Mouse (Mus musculus): Measurements from ENCODE around the gene Abr. TPM values are rescaled to one million over a fixed set of nuclear protein-coding genes. Genes with fewer than 3 reads are reported as not detected.

Abr gene
- polyA plus RNA-seq, 1 experiment from 2014 or later: 46.4 TPM

GRCm38 (mm10) chr11:76588632-76589485, 33.3 kb downstream of the Abr start:
- Histone ChIP-seq H3K4me2 (ENCODE audit: low read depth, low read length, severe bottlenecking) (no peak overlapping the region), H3K27ac (ENCODE audit: low read depth, low read length) (no peak overlapping the region), H3K27me3 (ENCODE audit: control insufficient read depth, insufficient read depth, low read length) (no peaks in the 10 kb centered on the region), H3K36me3 (ENCODE audit: control insufficient read depth, insufficient read depth, low read length) (no peaks in the 10 kb centered on the region), H3K9me3 (ENCODE audit: control insufficient read depth, low read length) (no peaks in the 10 kb centered on the region), H3K4me3 (ENCODE audit: low read depth, low read length) (no peak overlapping the region), H3K4me1 (replicated peaks; ENCODE audit: control insufficient read depth, insufficient read depth, low read length) (no peaks in the 10 kb centered on the region), H3K9ac (ENCODE audit: low read length) (no peak overlapping the region)
- WGBS: 77% methylated on average over 10 of the region's 10 CpGs
- DNase-seq (ENCODE audit: low spot score): no peak
- ATAC-seq (replicated peaks; ENCODE audit: low FRiP score): no peak

- ATAC-seq (replicated peaks; ENCODE audit: low FRiP score) (no peak), DNase-seq (ENCODE audit: low spot score) (no peak)
- H3K9ac ChIP-seq (ENCODE audit: low read length): no peak overlapping the region
- H3K27ac ChIP-seq (ENCODE audit: low read depth, low read length): no peak overlapping the region
- no peaks in the 10 kb centered on the region for H3K4me1 ChIP-seq (replicated peaks; ENCODE audit: control insufficient read depth, insufficient read depth, low read length)
- H3K9me3 ChIP-seq (ENCODE audit: control insufficient read depth, low read length): no peaks in the 10 kb centered on the region
- no peak overlapping the region for H3K4me3 ChIP-seq (ENCODE audit: low read depth, low read length)
- no peaks in the 10 kb centered on the region for H3K36me3 ChIP-seq (ENCODE audit: control insufficient read depth, insufficient read depth, low read length)
- 80% methylated on average over 2 of the region's 2 CpGs for WGBS
- H3K27me3 ChIP-seq (ENCODE audit: control insufficient read depth, insufficient read depth, low read length): no peaks in the 10 kb centered on the region
- no peak overlapping the region for H3K4me2 ChIP-seq (ENCODE audit: low read depth, low read length, severe bottlenecking)
These were observed 34.1 kb downstream of the Abr start for GRCm38 (mm10) chr11:76588032-76588431.

- Histone ChIP-seq H3K9ac (ENCODE audit: low read length) (no peak overlapping the region), H3K9me3 (ENCODE audit: control insufficient read depth, low read length) (no peaks in the 10 kb centered on the region), H3K4me3 (ENCODE audit: low read depth, low read length) (no peak overlapping the region), H3K4me2 (ENCODE audit: low read depth, low read length, severe bottlenecking) (no peak overlapping the region), H3K36me3 (ENCODE audit: control insufficient read depth, insufficient read depth, low read length) (no peaks in the 10 kb centered on the region), H3K4me1 (replicated peaks; ENCODE audit: control insufficient read depth, insufficient read depth, low read length) (no peaks in the 10 kb centered on the region), H3K27me3 (ENCODE audit: control insufficient read depth, insufficient read depth, low read length) (no peaks in the 10 kb centered on the region), H3K27ac (ENCODE audit: low read depth, low read length) (no peak overlapping the region)
- DNase-seq (ENCODE audit: low spot score): no peak
- WGBS: 80% methylated on average over 1 of the region's 1 CpGs
- ATAC-seq (replicated peaks; ENCODE audit: low FRiP score): no peak
These were observed 34.8 kb downstream of the Abr start for GRCm38 (mm10) chr11:76587333-76587732.

- Histone ChIP-seq H3K27ac (ENCODE audit: low read depth, low read length) (no peak overlapping the region), H3K36me3 (ENCODE audit: control insufficient read depth, insufficient read depth, low read length) (no peaks in the 10 kb centered on the region), H3K9ac (ENCODE audit: low read length) (no peak overlapping the region), H3K4me1 (replicated peaks; ENCODE audit: control insufficient read depth, insufficient read depth, low read length) (no peaks in the 10 kb centered on the region), H3K9me3 (ENCODE audit: control insufficient read depth, low read length) (no peaks in the 10 kb centered on the region), H3K4me2 (ENCODE audit: low read depth, low read length, severe bottlenecking) (no peak overlapping the region), H3K27me3 (ENCODE audit: control insufficient read depth, insufficient read depth, low read length) (no peaks in the 10 kb centered on the region), H3K4me3 (ENCODE audit: low read depth, low read length) (no peak overlapping the region)
- ATAC-seq (replicated peaks; ENCODE audit: low FRiP score) (no peak), DNase-seq (ENCODE audit: low spot score) (no peak)
- 86% methylated on average over 3 of the region's 3 CpGs for WGBS
These were observed 36.0 kb downstream of the Abr start for GRCm38 (mm10) chr11:76586119-76586518.

GRCm38 (mm10) chr11:76577588-76578257, 44.4 kb downstream of the Abr start:
- no peak for ATAC-seq (replicated peaks; ENCODE audit: low FRiP score)
- Histone ChIP-seq H3K27me3 (ENCODE audit: control insufficient read depth, insufficient read depth, low read length) (no peaks in the 10 kb centered on the region), H3K9me3 (ENCODE audit: control insufficient read depth, low read length) (no peaks in the 10 kb centered on the region), H3K36me3 (ENCODE audit: control insufficient read depth, insufficient read depth, low read length) (no peaks in the 10 kb centered on the region), H3K27ac (ENCODE audit: low read depth, low read length) (no peak overlapping the region), H3K4me2 (ENCODE audit: low read depth, low read length, severe bottlenecking) (no peak overlapping the region), H3K4me1 (replicated peaks; ENCODE audit: control insufficient read depth, insufficient read depth, low read length) (no peaks in the 10 kb centered on the region), H3K9ac (ENCODE audit: low read length) (no peak overlapping the region), H3K4me3 (ENCODE audit: low read depth, low read length) (no peak overlapping the region)
- WGBS: 31% methylated on average over 12 of the region's 12 CpGs
- DNase-seq (ENCODE audit: low spot score): peak; percentile 94

GRCm38 (mm10) chr11:76572820-76573385, 49.2 kb downstream of the Abr start:
- H3K4me1 ChIP-seq (replicated peaks; ENCODE audit: control insufficient read depth, insufficient read depth, low read length): peaks cover 9% of the 10 kb centered on the region
- 86% methylated on average over 6 of the region's 6 CpGs for WGBS

GRCm38 (mm10) chr11:76571613-76571929, 50.5 kb downstream of the Abr start:
- H3K27me3 ChIP-seq (ENCODE audit: control insufficient read depth, insufficient read depth, low read length): no peaks in the 10 kb centered on the region; the same call in 1 of the 2 replicates
- H3K36me3 ChIP-seq (ENCODE audit: control insufficient read depth, insufficient read depth, low read length): no peaks in the 10 kb centered on the region
- peaks cover 9% of the 10 kb centered on the region for H3K4me1 ChIP-seq (replicated peaks; ENCODE audit: control insufficient read depth, insufficient read depth, low read length)
- peak overlapping the region; percentile 62 for H3K4me3 ChIP-seq (ENCODE audit: low read depth, low read length)
- H3K9me3 ChIP-seq (ENCODE audit: control insufficient read depth, low read length): no peaks in the 10 kb centered on the region
- peak overlapping the region; percentile 96 for H3K4me2 ChIP-seq (ENCODE audit: low read depth, low read length, severe bottlenecking)
- WGBS: 6% methylated on average over 9 of the region's 9 CpGs
- H3K27ac ChIP-seq (ENCODE audit: low read depth, low read length): no peak overlapping the region
- peak overlapping the region; percentile 81 for H3K9ac ChIP-seq (ENCODE audit: low read length)
- no peak for DNase-seq (ENCODE audit: low spot score)
- ATAC-seq (replicated peaks; ENCODE audit: low FRiP score): no peak; the same call in 1 of the 2 replicates

More at GRCm38 (mm10) chr11:76572820-76573385, 49.2 kb downstream of the Abr start:
- DNase-seq (ENCODE audit: low spot score) (no peak), ATAC-seq (replicated peaks; ENCODE audit: low FRiP score) (no peak)
- Histone ChIP-seq H3K4me2 (ENCODE audit: low read depth, low read length, severe bottlenecking) (no peak overlapping the region), H3K4me3 (ENCODE audit: low read depth, low read length) (no peak overlapping the region), H3K36me3 (ENCODE audit: control insufficient read depth, insufficient read depth, low read length) (no peaks in the 10 kb centered on the region), H3K9ac (ENCODE audit: low read length) (no peak overlapping the region), H3K9me3 (ENCODE audit: control insufficient read depth, low read length) (no peaks in the 10 kb centered on the region), H3K27me3 (ENCODE audit: control insufficient read depth, insufficient read depth, low read length) (no peaks in the 10 kb centered on the region; the same call in 1 of the 2 replicates), H3K27ac (ENCODE audit: low read depth, low read length) (no peak overlapping the region)

GRCm38 (mm10) chr11:76570741-76571612, 51.1 kb downstream of the Abr start:
- peak; percentile 88 for ATAC-seq (replicated peaks; ENCODE audit: low FRiP score)
- Histone ChIP-seq H3K27me3 (ENCODE audit: control insufficient read depth, insufficient read depth, low read length) (no peaks in the 10 kb centered on the region; the same call in 1 of the 2 replicates), H3K4me3 (ENCODE audit: low read depth, low read length) (peak overlapping the region; percentile 62), H3K9me3 (ENCODE audit: control insufficient read depth, low read length) (no peaks in the 10 kb centered on the region), H3K36me3 (ENCODE audit: control insufficient read depth, insufficient read depth, low read length) (no peaks in the 10 kb centered on the region), H3K4me1 (replicated peaks; ENCODE audit: control insufficient read depth, insufficient read depth, low read length) (peaks cover 9% of the 10 kb centered on the region), H3K9ac (ENCODE audit: low read length) (peak overlapping the region; percentile 81), H3K27ac (ENCODE audit: low read depth, low read length) (no peak overlapping the region), H3K4me2 (ENCODE audit: low read depth, low read length, severe bottlenecking) (peak overlapping the region; percentile 96)
- peak; percentile 84 for DNase-seq (ENCODE audit: low spot score)
- WGBS: under 1% methylated on average over 56 of the region's 66 CpGs
